Mouse (Mus musculus) inflammation-experienced regulatory T-cells, adult 16 weeks (primary cell): Measurements from ENCODE around the gene Nlrc3. TPM values are rescaled to one million over a fixed set of nuclear protein-coding genes. Genes with fewer than 3 reads are reported as not detected.

Experiments
- polyA plus RNA-seq: library from polyadenylated mRNA; unstranded; fragments of 100-300 nt; shearing (Covaris generic); gene quantifications from one replicate; pipeline ENCODE4 v1.2.1, GENCODE M21; 2017

Gene Nlrc3
- polyA plus RNA-seq = 100 TPM

DNA sequence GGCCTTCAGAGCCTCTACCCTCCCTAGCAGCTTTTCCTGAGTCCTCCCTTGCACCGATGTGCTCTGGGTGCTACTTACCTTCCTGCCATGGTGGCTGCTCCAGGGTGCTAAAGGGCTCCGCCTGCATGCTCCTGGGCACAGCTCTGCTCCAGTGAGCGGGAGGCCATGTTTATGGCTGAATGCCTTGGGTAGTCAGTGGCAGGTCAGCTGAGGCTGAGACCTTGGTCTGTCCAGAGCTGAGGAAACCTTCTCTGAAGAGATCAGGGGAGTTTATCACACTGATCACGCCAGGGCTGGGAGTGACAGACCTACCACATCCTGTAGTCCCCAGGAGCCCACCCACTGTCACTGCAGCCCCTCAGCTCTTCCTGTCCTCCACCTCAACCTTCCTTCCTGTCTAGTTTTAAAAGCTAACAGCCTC lies at the start of gene Nlrc3:
Nlrc3 (minus strand) TSS at position 382 of the 421 bp plus-strand sequence.

DNA sequence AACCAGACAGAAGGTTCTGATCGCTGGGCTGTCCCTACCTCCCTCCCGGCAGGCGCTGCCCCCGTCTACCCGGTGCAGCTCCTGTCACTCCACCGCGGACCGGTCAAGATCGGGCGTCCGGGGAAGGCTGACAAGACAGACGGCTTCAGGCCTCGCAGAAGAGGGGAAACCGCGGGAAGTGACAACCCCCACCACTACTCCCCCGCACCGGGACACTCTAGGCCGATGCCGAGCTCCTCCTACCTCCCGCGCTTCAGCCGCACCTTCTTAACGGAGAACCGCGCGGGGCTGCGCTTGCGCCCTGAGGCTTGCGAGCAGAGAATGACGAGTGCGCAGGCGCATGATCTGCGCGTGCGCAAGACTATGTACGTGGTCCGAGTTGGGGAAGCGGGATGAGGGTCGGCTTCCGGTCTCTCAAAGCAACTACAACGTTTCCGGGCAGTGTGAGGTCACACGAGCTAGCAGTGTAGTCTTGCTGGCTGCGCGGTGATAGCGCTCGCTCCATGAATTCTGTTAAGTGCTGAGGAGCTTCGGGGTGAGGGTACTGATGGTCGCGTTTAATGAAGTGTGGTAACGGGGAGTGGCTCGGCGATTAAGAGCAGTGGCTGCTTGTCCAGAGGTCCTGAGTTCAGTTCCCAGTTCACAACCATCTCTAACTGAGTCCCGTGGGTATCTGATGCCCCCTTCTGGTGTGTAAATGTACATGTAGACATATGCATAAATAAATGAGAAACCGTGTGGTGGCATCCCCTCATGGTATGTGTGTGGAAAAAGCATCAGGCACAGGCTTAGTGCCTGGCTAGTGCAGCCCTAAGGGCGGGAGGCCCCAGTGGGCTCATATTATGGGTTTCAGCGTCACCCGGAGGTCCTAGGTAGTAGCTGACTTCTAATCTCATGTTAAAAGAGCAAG lies 27.3 kb upstream of the Nlrc3 start, which contains the start of gene Slx4:
Slx4 (minus strand) TSS at position 282 of the 910 bp plus-strand sequence.

DNA sequence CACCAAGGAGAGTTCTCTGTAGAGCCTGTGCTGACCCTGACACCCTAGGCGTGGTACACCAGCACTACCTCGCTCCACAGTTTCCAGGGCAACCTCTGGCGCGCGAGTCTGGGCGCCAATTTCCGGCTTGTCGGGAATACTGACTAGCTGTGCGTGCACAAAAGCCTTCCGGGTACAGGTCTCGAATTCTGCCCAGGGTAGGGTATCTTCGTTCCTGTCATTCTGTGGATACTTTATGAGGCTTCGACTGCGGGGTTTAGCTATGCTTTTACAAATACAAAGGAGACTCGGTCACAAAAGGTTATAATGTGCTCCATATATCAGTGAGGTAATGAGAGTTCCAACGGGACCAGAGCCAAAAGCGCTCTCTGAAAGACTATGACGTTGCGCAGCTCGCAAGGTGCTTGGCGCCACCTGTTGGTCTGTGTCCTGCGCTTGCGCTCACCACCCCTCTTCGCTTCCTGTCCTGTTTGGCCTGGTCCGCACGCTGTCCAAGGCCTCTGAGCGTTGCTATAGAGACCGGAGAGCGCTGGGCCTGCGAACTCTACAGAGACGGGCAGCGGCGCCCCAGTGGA lies 67.8 kb downstream of the Nlrc3 start, which contains the start of the genes 1700037C18Rik and Cluap1:
1700037C18Rik (minus strand) TSS at position 153 of the 575 bp plus-strand sequence.
Cluap1 (plus strand) TSS at position 265 of the 575 bp plus-strand sequence.

Other genes starting within 250 kb of the Nlrc3 start
- 83.2 TPM for gene Zfp263, start 232.5 kb downstream of the Nlrc3 start, polyA plus RNA-seq
- 0.11 TPM for gene Olfr15, start 145.8 kb downstream of the Nlrc3 start, polyA plus RNA-seq
- gene Zfp174, start 129.4 kb downstream of the Nlrc3 start, polyA plus RNA-seq = 1.4 TPM
- gene Naa60, start 104.3 kb downstream of the Nlrc3 start, polyA plus RNA-seq = 147 TPM
- 16.8 TPM for gene Zfp597, start 92.1 kb downstream of the Nlrc3 start, polyA plus RNA-seq
- not detected for gene Gm20695, start 92.0 kb downstream of the Nlrc3 start, polyA plus RNA-seq
- gene 1700037C18Rik, start 67.9 kb downstream of the Nlrc3 start, polyA plus RNA-seq = 13.3 TPM
- gene Cluap1, start 67.8 kb downstream of the Nlrc3 start, polyA plus RNA-seq = 40.9 TPM
- 48.4 TPM for gene Slx4, start 27.1 kb upstream of the Nlrc3 start, polyA plus RNA-seq
- gene Dnase1, start 60.3 kb upstream of the Nlrc3 start, polyA plus RNA-seq = 4.8 TPM
- gene Trap1, start 101.2 kb upstream of the Nlrc3 start, polyA plus RNA-seq = 78.7 TPM
- gene Crebbp, start 237.4 kb upstream of the Nlrc3 start, polyA plus RNA-seq = 23.0 TPM